Mouse (Mus musculus) stomach, postnatal 0 days (tissue): Measurements from ENCODE around the gene Shc4.

Experiments used
- CTCF ChIP-seq: IDR thresholded peaks from 2 replicates; pipeline ENCODE4 v1.5.1; 2016; ENCODE audit warnings: antibody characterized with exemption, low read depth, mild to moderate bottlenecking, moderate library complexity
- EP300 ChIP-seq: optimal IDR thresholded peaks from 2 replicates; pipeline ENCODE3; 2016; ENCODE audit warnings: antibody characterized with exemption

DNA sequence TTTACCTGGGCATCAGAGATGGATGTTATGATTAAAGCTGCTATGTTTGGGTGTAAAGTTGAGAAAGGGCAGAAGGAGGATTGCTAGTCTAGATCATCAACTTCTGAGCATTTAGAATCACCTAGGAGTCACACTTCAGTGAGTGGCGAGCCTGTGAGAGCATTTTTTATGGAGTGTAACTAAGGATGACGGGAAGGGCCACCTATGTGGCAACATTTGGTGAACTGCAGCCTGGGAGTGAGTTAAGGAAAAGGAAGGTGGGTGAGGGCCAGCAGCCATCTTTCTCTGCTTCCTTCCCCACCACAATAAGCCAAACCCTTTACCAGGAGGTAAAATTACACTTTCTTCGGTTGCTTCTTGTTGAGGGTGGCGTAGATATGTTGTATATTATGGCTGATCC is 132.1 kb downstream of the Shc4 start:
- TF ChIP-seq CTCF, result no peak
- no peak for TF ChIP-seq EP300
